ENCODE assay signal across 8 mouse cellular contexts in the genomic region with DNA sequence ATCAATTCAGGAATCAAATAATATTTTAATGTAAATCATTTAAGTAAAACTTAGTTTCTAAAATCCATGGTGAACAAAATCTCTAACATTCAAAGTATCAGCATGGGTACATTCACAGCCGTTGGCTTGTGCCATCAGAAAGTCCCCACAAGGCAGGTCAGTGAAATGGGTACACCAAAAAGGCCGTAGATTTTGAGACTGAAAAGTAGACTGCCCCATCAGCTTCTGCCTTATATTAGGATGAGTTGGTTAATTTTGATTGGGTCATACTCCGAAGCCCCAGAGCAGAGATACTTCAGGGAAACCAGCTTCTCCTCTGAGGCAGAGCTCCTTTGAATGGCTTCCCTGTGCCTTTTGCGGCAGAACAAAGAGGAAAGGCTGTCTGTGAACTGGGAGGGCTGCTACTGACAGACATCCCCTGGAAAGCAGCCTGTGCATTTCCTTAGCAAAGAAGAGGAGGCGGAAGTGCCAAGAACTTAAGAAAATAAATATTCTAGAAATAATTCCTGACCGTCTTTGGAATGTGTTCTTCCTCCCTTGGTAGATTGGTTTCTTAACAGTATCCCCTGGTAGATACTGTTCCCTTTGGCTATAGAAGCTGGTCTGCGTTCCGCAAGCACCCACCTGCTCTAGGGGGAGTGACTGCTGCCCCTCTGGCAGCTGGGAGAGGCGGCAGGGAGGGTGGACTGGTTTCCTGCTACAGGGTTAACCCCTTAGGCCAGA.
DNase-seq lines count a peak whose midpoint lies in the region; ATAC-seq and TF ChIP-seq lines count a peak whose summit lies in the region.

No protein-coding gene starts in this region.

- no peaks in the 10 kb centered on the region for H3K9me3 ChIP-seq in heart, embryonic 13.5 days
- H3K9me3 ChIP-seq in kidney, embryonic 16.5 days (ENCODE audit: low read length) = no peaks in the 10 kb centered on the region
- H3K9me3 ChIP-seq in midbrain, postnatal 0 days (ENCODE audit: low read length) = no peaks in the 10 kb centered on the region

- DNase-seq in thymus, postnatal 4 days = peak; percentile 31
- no peak for DNase-seq in thymus, postnatal 36 days
- DNase-seq in midbrain, postnatal 0 days (ENCODE audit: low spot score) = peak; percentile 34
- no peak for DNase-seq in cerebellum, adult 11 months
- DNase-seq in adrenal gland, postnatal 10 days = no peak

- peak overlapping the region; percentile 20 for H3K4me2 ChIP-seq in heart, embryonic 13.5 days
- H3K4me2 ChIP-seq in kidney, embryonic 16.5 days (replicated peaks; ENCODE audit: low read depth, low read length) = 0 out of 2 replicates have a peak overlapping the region, but pooled peaks have one; percentile 5
- no peak overlapping the region for H3K4me2 ChIP-seq in midbrain, postnatal 0 days (ENCODE audit: low read depth, low read length, poor library complexity, severe bottlenecking)

- no peaks in the 10 kb centered on the region for H3K36me3 ChIP-seq in heart, embryonic 13.5 days
- no peaks in the 10 kb centered on the region for H3K36me3 ChIP-seq in kidney, embryonic 16.5 days (ENCODE audit: insufficient read depth, low read length)
- H3K36me3 ChIP-seq in midbrain, postnatal 0 days (ENCODE audit: insufficient read depth, low read length) = no peaks in the 10 kb centered on the region

- H3K27ac ChIP-seq in heart, embryonic 13.5 days (replicated peaks) = peak overlapping the region; percentile 96
- 0 out of 2 replicates have a peak overlapping the region, but pooled peaks have one; percentile 10 for H3K27ac ChIP-seq in kidney, embryonic 16.5 days (ENCODE audit: low read length)
- H3K27ac ChIP-seq in midbrain, postnatal 0 days (ENCODE audit: low read depth, low read length) = no peak overlapping the region

- no peak overlapping the region for H3K4me3 ChIP-seq in heart, embryonic 13.5 days
- no peak overlapping the region for H3K4me3 ChIP-seq in kidney, embryonic 16.5 days (ENCODE audit: low read length)
- H3K4me3 ChIP-seq in midbrain, postnatal 0 days (ENCODE audit: low read depth, low read length) = no peak overlapping the region

- no peak for TF ChIP-seq CTCF in midbrain, postnatal 0 days (IDR thresholded peaks at IDR 0.05)

- H3K27me3 ChIP-seq in heart, embryonic 13.5 days (replicated peaks) = no peaks in the 10 kb centered on the region
- H3K27me3 ChIP-seq in kidney, embryonic 16.5 days (ENCODE audit: insufficient read depth, low read length) = no peaks in the 10 kb centered on the region
- H3K27me3 ChIP-seq in midbrain, postnatal 0 days (ENCODE audit: insufficient read depth, low read length) = no peaks in the 10 kb centered on the region

- no peak for ATAC-seq in heart, embryonic 13.5 days (ENCODE audit: extremely low read depth, insufficient number of reproducible peaks, low FRiP score, low TSS enrichment)
- ATAC-seq in kidney, embryonic 16.5 days (ENCODE audit: low FRiP score, low TSS enrichment) = no peak
- no peak for ATAC-seq in midbrain, postnatal 0 days (ENCODE audit: low FRiP score)
- no peak for ATAC-seq in frontal cortex, adult (ENCODE audit: low TSS enrichment)

- peak overlapping the region; percentile 15 for H3K9ac ChIP-seq in heart, embryonic 13.5 days
- H3K9ac ChIP-seq in kidney, embryonic 16.5 days (replicated peaks; ENCODE audit: low read length) = no peak overlapping the region
- no peak overlapping the region for H3K9ac ChIP-seq in midbrain, postnatal 0 days (replicated peaks; ENCODE audit: low read length, poor library complexity, severe bottlenecking)

- H3K4me1 ChIP-seq in heart, embryonic 13.5 days = peaks cover 70% of the 10 kb centered on the region
- H3K4me1 ChIP-seq in kidney, embryonic 16.5 days (ENCODE audit: insufficient read depth, low read length) = peaks cover 47% of the 10 kb centered on the region
- peaks cover 17% of the 10 kb centered on the region for H3K4me1 ChIP-seq in midbrain, postnatal 0 days (ENCODE audit: insufficient read depth, low read length)

- 40% methylated on average over 9 of the region's 9 CpGs for WGBS in heart, embryonic 13.5 days
- WGBS in kidney, embryonic 16.5 days = 37% methylated on average over 9 of the region's 9 CpGs
- 29% methylated on average over 9 of the region's 9 CpGs for WGBS in midbrain, postnatal 0 days

Comparison
In these comparisons a context has a peak if more than half of its experiments do, and no peak if none do; other contexts are left out.
1. DNase-seq: peak in thymus, postnatal 4 days (single experiment) and midbrain, postnatal 0 days (single experiment); none in thymus, postnatal 36 days (0 of 2), cerebellum, adult 11 months (single experiment) and adrenal gland, postnatal 10 days (single experiment).